Mouse (Mus musculus) kidney, postnatal 25 days (tissue): ENCODE data around the gene Tor2a.

Experiments
- DNase-seq, 2 experiments: peaks; one replicate each; pipeline ENCODE4 v3.0.0; 2021; ENCODE audit warnings: mixed read lengths in 2 of 2

The Tor2a gene

DNA sequence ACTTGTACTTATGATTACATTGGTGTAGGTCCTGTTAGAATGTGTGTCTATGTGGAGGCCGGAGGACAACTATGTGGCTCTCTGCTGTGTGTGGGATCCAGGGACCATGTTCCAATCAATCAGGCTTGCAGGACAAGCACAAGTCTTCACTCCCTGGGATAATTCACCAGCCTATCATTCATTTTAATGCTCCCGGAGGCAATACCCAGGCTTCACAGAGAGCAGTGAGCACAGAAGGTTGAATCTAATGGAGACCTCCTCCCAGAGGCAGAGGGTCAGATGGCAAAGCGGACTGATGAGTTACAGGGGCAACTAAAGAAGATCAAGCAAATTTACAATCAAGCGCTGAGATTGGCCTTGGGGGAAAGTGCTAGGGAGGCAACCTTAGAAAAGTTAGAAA is 27.5 kb upstream of the Tor2a start:
- no peak for DNase-seq

GRCm38 (mm10) chr2:32730854-32731253 is 26.2 kb upstream of the Tor2a start:
- peak in 1 of 2 experiments; percentile 35 for DNase-seq

- peak in 1 of 2 experiments; percentile 43 for DNase-seq
Measured at GRCm38 (mm10) chr2:32731911-32732310, 25.1 kb upstream of the Tor2a start.

DNA sequence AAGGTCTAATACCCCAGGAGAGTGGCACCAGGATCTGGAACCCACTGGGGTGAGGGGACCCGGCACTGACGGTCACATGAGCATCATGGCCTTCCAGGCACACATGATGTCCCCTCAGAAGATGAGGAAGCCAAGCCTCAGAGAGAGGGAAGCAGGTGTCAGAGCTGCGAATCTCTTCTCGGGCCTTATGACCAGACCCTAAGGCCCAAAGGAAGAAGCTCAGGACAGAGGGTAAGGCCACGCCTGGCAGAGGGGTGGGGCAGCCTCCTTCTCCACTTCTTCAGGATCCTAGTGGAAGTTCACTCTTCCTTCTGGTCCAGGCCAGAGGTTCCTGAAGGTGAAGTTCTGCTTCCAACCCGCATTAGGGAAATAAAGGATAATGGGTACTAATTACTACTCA is 24.3 kb upstream of the Tor2a start:
- DNase-seq, result no peak

GRCm38 (mm10) chr2:32734480-32734879 is 22.6 kb upstream of the Tor2a start:
- peak; percentile 41 to 76 for DNase-seq

DNA sequence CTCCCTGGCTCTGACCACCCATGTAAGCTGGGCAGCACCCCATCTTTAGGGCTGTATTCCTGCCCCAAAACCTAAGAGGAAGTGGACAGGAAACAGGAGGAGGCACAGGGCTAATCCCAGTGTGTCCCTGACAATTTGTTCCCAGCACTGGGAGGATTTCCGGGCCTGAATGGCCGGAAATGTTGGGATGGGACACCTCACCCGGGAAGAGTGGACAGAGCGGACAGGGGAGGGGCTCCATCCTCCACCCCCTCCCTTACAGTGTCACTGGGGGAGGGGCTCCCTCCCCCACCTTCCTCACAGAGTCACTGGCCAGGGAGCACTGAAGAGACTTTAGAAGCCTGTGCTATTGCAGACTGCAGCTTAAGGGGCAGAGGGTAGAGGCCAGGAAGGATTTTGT is 22.1 kb upstream of the Tor2a start:
- peak; percentile 74 to 91 for DNase-seq

GRCm38 (mm10) chr2:32736306-32736829 is 20.7 kb upstream of the Tor2a start:
- peak in 1 of 2 experiments; percentile 66 for DNase-seq

GRCm38 (mm10) chr2:32737008-32737407 is 20.0 kb upstream of the Tor2a start:
- DNase-seq, result no peak

DNA sequence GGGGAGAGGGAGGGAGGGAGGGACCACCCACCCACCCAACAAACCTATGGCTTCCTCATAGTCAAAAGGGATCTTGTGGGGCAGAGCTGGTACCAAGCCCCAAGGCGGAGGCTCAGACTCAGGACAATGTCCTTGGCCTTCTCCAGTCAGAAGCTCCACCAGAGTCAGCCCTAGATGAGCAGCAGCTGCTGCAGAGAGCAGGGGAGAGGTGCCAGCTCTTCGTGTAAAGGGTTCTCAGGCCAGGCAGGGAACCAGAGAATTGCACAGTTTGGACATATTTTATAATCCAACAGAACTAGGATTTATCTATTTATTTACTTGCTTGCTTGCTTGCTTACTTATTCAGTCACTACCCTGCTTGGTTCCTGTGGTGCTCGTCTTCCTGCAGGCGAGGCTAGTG is 17.7 kb upstream of the Tor2a start:
- DNase-seq, result no peak

GRCm38 (mm10) chr2:32740916-32741272 is 16.1 kb upstream of the Tor2a start, which contains the start of gene 6330409D20Rik:
Gene 6330409D20Rik, minus strand, starts transcription at chr2:32741016.
- DNase-seq, result no peak

- peak in 1 of 2 experiments; percentile 63 for DNase-seq
Measured at GRCm38 (mm10) chr2:32741273-32742172, 15.5 kb upstream of the Tor2a start.

DNA sequence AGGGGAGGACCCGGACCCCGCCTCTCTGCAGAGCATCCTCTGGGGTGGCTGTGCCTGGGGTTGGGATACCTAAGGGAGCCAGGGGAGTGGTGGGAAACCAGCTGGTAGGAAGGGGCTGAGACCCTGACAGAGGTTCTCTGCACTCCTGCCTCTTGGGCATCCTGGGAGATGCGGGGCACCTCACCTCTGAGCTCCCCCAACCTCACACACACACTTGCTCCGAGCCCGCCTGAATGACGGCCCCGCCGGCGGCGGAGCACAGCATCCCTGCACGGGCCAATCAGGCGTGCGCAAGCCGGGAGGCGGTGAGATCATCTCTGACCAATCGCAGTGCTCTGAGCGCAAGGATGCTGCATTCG is 14.9 kb upstream of the Tor2a start:
- no peak for DNase-seq

- DNase-seq, result no peak
Measured at GRCm38 (mm10) chr2:32744272-32744982, 12.6 kb upstream of the Tor2a start.

DNA sequence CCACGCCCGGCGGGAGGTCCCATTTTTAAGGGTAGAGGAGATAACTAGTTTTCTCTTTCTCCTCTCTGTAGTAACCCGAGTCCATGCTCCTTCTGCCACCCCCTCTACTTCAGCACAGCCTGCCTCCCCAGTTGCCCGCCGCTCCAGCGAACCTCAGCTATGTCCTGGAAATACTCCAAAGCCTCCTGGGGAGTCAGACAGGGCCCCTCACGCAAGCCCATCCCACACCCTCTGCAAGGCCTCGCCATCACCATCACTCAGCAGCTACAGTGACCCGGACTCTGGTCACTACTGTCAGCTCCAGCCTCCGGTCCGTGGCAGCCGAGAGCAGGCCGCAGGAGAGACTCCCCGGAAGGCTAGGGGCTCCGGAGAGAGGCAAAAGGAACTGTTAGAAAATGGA is 8.0 kb upstream of the Tor2a start:
- no peak for DNase-seq

DNA sequence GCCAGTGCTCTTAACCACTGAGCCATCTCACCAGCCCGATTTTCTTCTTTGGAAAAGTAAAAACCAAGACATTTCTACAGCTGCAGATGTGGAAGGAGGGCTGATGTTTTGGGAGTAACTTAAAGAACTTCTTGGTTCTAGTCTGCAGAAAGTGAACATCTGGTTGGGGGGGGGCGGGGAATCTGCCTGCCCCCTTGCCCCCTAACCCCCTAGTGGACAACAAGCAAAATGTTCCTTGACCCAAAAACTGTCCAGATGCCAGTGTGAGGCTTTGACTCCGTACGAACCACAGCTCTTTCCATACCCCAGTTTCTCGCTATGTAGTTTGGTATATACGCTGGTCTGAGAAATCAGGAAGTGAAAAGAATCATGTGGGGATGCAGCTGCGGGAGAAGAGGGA is 6.8 kb upstream of the Tor2a start:
- no peak for DNase-seq

GRCm38 (mm10) chr2:32750887-32751664 is 6.0 kb upstream of the Tor2a start:
- peak; percentile 86 to 94 for DNase-seq

- DNase-seq, result no peak
Measured at GRCm38 (mm10) chr2:32751665-32752033, 5.4 kb upstream of the Tor2a start.

GRCm38 (mm10) chr2:32752181-32752580 is 4.9 kb upstream of the Tor2a start:
- no peak for DNase-seq

DNA sequence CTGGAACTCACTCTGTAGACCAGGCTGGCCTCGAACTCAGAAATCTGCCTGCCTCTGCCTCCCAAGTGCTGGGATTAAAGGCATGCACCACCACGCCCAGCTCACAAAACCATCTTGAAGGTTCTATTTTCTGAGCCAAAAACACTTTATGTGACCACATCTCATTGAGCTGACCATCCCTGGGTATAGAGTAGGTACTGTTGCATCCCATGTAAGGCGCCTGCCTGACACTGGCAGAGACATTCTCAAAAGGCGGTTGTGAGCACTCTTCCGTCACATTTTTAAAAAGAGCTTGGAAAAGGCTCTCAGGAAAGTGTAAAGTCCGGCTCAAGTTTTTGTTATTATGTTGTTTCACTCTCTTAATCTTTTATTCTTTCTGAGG is 369 bp upstream of the Tor2a start:
- no peak for DNase-seq

GRCm38 (mm10) chr2:32758503-32758902 is 1.5 kb downstream of the Tor2a start:
- DNase-seq, result peak in 1 of 2 experiments; percentile 74

- no peak for DNase-seq
Measured at GRCm38 (mm10) chr2:32759001-32759400, 2.0 kb downstream of the Tor2a start.

DNA sequence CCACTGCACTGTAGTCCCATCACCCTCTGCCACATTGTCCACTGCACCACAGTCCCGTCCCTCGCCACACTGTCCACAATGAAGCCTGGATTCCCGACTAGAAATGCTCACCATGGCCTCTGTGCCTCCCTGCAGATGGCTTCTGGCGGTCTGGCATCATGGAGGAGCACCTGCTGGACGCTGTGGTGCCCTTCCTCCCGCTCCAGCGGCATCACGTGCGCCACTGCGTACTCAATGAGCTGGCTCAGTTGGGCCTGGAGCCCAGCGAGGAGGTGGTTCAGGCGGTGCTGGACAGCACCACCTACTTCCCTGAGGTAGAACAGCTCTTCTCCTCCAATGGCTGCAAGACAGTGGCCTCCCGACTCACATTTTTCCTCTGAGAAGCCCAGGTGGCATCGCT is 4.3 kb downstream of the Tor2a start:
- no peak for DNase-seq

DNA sequence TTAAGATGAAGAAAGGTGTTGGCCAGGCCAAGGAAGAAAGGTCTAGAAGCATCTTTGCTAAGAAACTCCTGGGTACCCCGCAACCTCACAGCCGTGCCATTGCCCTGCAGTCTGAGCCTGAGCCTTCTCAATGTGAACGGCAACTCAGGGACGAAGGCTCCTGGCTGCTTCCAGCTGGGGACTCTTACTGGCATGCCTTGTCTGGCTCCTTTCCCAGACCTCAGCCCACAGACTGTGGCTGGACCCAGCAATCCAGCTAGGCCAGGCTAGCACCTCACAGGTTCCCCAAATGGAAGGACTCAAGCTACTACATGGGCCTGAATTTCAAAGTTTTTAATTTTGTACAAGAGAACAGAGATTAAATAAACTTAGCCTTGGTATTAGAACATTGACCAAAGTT is 4.8 kb downstream of the Tor2a start:
- DNase-seq, result no peak
